Mouse (Mus musculus): ENCODE results near the gene Btbd35f18.
"Not testable (repeated sequence)": the region's sequence is repeated elsewhere in the genome, so short reads cannot be mapped to it uniquely, and the experiment has no call there.

Btbd35f18 gene

DNA sequence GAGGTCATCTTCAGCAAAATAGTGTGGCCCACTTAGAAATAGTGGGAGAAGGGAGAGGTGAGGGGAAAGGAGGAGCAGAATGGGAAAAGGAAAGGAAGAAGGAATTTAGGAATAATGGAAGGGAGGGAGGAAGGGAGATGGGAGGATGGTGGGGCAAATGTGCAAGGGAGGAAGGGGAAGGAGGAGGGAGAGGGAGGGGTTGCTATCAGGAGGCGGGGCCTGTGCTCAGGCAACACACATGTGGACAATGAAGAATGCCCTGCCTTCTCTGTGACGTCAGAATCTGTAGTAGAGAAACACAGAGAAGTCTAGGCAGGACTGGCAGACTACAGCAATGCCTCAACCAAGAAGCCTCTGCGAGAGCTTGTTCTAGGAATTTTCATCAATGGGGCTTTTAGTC lies at the start of gene Btbd35f18:
TSS of gene Btbd35f18 (plus strand) at position 301 of the 400 bp plus-strand sequence.
- not testable (repeated sequence) for DNase-seq (ENCODE audit: low spot score in 2 of 2)

Data from heart, adult 9 months (tissue).